Mouse (Mus musculus): ENCODE data around the gene Igfbp1.

Igfbp1 gene

GRCm38 (mm10) chr11:7234436-7234835, 36.9 kb downstream of the Igfbp1 start:
- DNase-seq (ENCODE audit: low spot score), result no peak

- DNase-seq (ENCODE audit: low spot score), result no peak
Measured at GRCm38 (mm10) chr11:7234981-7235609, 37.5 kb downstream of the Igfbp1 start.

GRCm38 (mm10) chr11:7236751-7237150, 39.2 kb downstream of the Igfbp1 start:
- no peak for DNase-seq (ENCODE audit: low spot score)

- no peak for DNase-seq (ENCODE audit: low spot score)
Measured at GRCm38 (mm10) chr11:7237712-7238111, 40.1 kb downstream of the Igfbp1 start.

- no peak for DNase-seq (ENCODE audit: low spot score)
Measured at GRCm38 (mm10) chr11:7238546-7238945, 41.0 kb downstream of the Igfbp1 start.

GRCm38 (mm10) chr11:7239041-7239740, 41.6 kb downstream of the Igfbp1 start:
- no peak for DNase-seq (ENCODE audit: low spot score)

GRCm38 (mm10) chr11:7244782-7245181, 47.2 kb downstream of the Igfbp1 start:
- DNase-seq (ENCODE audit: low spot score), result no peak

GRCm38 (mm10) chr11:7250415-7250814, 52.8 kb downstream of the Igfbp1 start:
- no peak for DNase-seq (ENCODE audit: low spot score)

GRCm38 (mm10) chr11:7250870-7251269, 53.3 kb downstream of the Igfbp1 start:
- no peak for DNase-seq (ENCODE audit: low spot score)
